Mouse (Mus musculus) kidney, adult 2 months (tissue): Measurements from ENCODE around the gene Cbfa2t3. TPM values are rescaled to one million over a fixed set of nuclear protein-coding genes. Genes with fewer than 3 reads are reported as not detected.
A peak's percentile ranks its signal among the peaks of the same experiment; 100 is the strongest.

ENCODE experiments used
- DNase-seq: peaks from one replicate; pipeline ENCODE4 v3.0.0; 2021
- H3K27ac ChIP-seq: fragments of 200-500 bp; 2 replicates; pipeline ENCODE4 v1.5.1; 2012; ENCODE audit warnings: low read depth, low read length, control low read depth, inconsistent platforms; ENCODE audit not compliant: insufficient read depth
- H3K27me3 ChIP-seq: fragments of 200-500 bp; replicated peaks from 2 replicates; pipeline ENCODE4 v1.6.1; 2012; ENCODE audit warnings: mild to moderate bottlenecking, moderate library complexity, low read length, inconsistent platforms; ENCODE audit not compliant: control insufficient read depth, insufficient read depth
- H3K36me3 ChIP-seq: fragments of 200-500 bp; 2 replicates; pipeline ENCODE4 v1.6.1; 2012; ENCODE audit warnings: mild to moderate bottlenecking, moderate library complexity, low read length, inconsistent platforms; ENCODE audit not compliant: control insufficient read depth, insufficient read depth
- H3K4me1 ChIP-seq: fragments of 200-500 bp; 2 replicates; pipeline ENCODE4 v1.6.1; 2011; ENCODE audit warnings: low read length; ENCODE audit not compliant: control insufficient read depth, insufficient read depth
- H3K4me3 ChIP-seq: fragments of 200-500 bp; 2 replicates; pipeline ENCODE4 v1.5.1; 2011; ENCODE audit warnings: mild to moderate bottlenecking, low read depth, low read length, control low read depth; ENCODE audit not compliant: insufficient read depth
- CTCF ChIP-seq: fragments of 200-500 bp; conservative IDR thresholded peaks from 2 replicates; pipeline ENCODE4 v1.5.1; 2011; ENCODE audit warnings: low read depth, mild to moderate bottlenecking, control low read depth, low read length, moderate library complexity, mixed read lengths; ENCODE audit not compliant: insufficient read depth, insufficient read length
- POLR2A ChIP-seq: fragments of 200-500 bp; IDR thresholded peaks from one replicate; pipeline ENCODE4 v1.6.1; 2011; ENCODE audit warnings: low read depth, low read length, control low read depth
- WGBS: fragments of 180-500 bp; shearing (Covaris S2); methylation state at CpG from one replicate; pipeline ENCODE4 v1.1.7; 2018; 5-methylcytosine and 5-hydroxymethylcytosine counted together
- polyA plus RNA-seq: library from polyadenylated mRNA; depleted of rRNA; stranded (reverse); fragments of >200 nt; gene quantifications from 2 replicates; pipeline ENCODE4 v1.2.3, GENCODE M21; 2012; rRNA removed

The Cbfa2t3 gene
- polyA plus RNA-seq, 1 experiment, result 6.7 TPM

DNA sequence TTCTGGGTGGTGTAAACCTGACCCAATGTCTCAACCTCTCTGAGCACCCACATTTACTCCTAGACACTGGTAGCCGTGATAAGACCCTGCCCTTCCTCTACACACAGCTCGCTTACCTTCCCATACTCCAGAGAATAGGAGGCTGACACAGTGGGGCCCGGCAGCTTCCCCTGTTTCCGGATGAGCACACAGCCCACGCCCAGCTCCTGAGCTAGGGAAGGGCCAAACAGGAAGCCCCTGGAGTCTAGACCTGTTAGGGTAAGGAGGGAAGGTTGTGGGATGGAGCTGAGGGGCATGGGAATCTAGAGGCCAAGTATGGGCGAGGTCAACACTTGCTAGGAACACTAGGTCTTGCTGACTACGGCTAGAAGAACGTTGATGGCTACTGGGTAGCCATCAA lies 123.6 kb downstream of the Cbfa2t3 start:
- H3K4me1 ChIP-seq, result peaks cover 19% of the 10 kb centered on the region
- WGBS, result 46% methylated on average over 8 of the region's 8 CpGs
- H3K4me3 ChIP-seq, result peak overlapping the region; percentile 68; the same call in 1 of the 2 replicates
- H3K36me3 ChIP-seq, result no peaks in the 10 kb centered on the region
- DNase-seq, result no peak
- no peaks in the 10 kb centered on the region for H3K27me3 ChIP-seq
- no peak overlapping the region for H3K27ac ChIP-seq
- TF ChIP-seq POLR2A (no peak), CTCF (no peak)

Other genes with a start within 250 kb of the Cbfa2t3 start
- 1.6 and 1.7 TPM in 2 replicates for gene Snai3, start 238.4 kb downstream of the Cbfa2t3 start, polyA plus RNA-seq
- 64.4 and 64.5 TPM in 2 replicates for gene Rnf166, start 223.0 kb downstream of the Cbfa2t3 start, polyA plus RNA-seq
- gene Ctu2, start 223.0 kb downstream of the Cbfa2t3 start, polyA plus RNA-seq, result 16.8 and 21.1 TPM in 2 replicates
- 102 and 121 TPM in 2 replicates for gene Piezo1, start 147.8 kb downstream of the Cbfa2t3 start, polyA plus RNA-seq
- gene Cdt1, start 131.1 kb downstream of the Cbfa2t3 start, polyA plus RNA-seq, result 7.1 and 8.6 TPM in 2 replicates
- gene Aprt, start 122.2 kb downstream of the Cbfa2t3 start, polyA plus RNA-seq, result 177 and 190 TPM in 2 replicates
- gene Galns, start 87.6 kb downstream of the Cbfa2t3 start, polyA plus RNA-seq, result 36.2 and 44.5 TPM in 2 replicates
- gene Trappc2l, start 87.5 kb downstream of the Cbfa2t3 start, polyA plus RNA-seq, result 258 and 302 TPM in 2 replicates
- gene Pabpn1l, start 76.4 kb downstream of the Cbfa2t3 start, polyA plus RNA-seq, result 0.11 TPM in 2 replicates
- gene Acsf3, start 76.4 kb upstream of the Cbfa2t3 start, polyA plus RNA-seq, result 73.9 and 74.9 TPM in 2 replicates
- 0.11 TPM in 1 of 2 replicates, not detected in the other for gene Cdh15, start 148.9 kb upstream of the Cbfa2t3 start, polyA plus RNA-seq